Mouse (Mus musculus) granulocyte monocyte progenitor cell, adult 5-6 weeks (primary cell): ENCODE measurements around the gene Nav3. TPM values are rescaled to one million over a fixed set of nuclear protein-coding genes. Genes with fewer than 3 reads are reported as not detected.

Source experiments
- ATAC-seq: replicated peaks from 2 replicates; pipeline ENCODE4 v1.8.0; 2016; ENCODE audit warnings: mild to moderate bottlenecking, moderate TSS enrichment, inconsistent platforms; ENCODE audit not compliant: poor library complexity, severe bottlenecking
- total RNA-seq, 2 experiments: library from RNA; stranded (forward) in 1 of 2; stranded (reverse) in 1 of 2; fragments of 200-712, 200-1000 nt in 1 of 2; fragments of >200 nt in 1 of 2; fragmentation: Nextera tagmentation in 1 of 2; gene quantifications; 2 replicates each; pipeline ENCODE4 v1.2.3; 2014 to 2017

The Nav3 gene
- total RNA-seq, 2 experiments from 2014 or later, result not detected

- no peak for ATAC-seq
These were observed 714.3 kb downstream of the Nav3 start for GRCm38 (mm10) chr10:109741664-109742063.

GRCm38 (mm10) chr10:109740326-109740725 lies 715.7 kb downstream of the Nav3 start:
- ATAC-seq, result no peak

- ATAC-seq, result no peak
These were observed 732.4 kb downstream of the Nav3 start for GRCm38 (mm10) chr10:109723646-109724045.

DNA sequence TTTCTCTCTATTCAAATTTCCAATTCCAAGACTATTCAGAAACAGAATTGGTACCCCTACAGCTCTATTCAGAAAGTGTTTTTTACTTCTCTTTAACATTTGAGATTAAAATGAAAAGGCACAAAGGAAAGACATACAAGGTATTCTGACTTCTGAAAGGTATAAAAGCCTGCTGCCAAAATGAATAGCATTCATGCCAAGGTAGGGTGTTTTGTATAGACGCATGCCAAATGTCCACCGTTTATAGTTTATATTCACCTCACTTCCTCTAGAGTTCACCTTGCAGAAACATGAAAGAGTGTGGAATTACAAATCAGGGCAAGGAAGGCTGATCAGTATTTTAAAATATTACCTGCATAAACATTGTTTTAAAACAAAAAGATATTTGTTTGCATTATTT lies 737.2 kb downstream of the Nav3 start:
- no peak for ATAC-seq

DNA sequence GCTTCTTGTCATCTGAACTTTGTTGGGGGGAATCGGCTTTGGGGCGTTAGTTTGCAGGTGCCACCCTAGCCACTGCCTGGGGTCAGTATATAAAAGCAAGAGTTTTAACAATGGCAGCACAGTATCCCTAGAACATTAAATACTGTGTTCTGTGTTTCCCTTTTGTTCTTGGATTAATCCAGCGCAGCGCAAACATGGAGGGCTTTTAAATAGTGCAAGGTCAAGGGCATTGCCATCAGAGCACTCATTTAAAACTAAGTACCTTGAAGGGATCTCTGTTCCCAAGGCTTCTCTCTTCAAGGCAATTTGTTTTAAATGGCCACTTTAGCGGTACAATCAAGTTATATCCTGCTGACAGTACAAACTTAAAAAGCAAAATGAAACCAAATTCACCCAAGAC lies 737.6 kb downstream of the Nav3 start:
- no peak for ATAC-seq

DNA sequence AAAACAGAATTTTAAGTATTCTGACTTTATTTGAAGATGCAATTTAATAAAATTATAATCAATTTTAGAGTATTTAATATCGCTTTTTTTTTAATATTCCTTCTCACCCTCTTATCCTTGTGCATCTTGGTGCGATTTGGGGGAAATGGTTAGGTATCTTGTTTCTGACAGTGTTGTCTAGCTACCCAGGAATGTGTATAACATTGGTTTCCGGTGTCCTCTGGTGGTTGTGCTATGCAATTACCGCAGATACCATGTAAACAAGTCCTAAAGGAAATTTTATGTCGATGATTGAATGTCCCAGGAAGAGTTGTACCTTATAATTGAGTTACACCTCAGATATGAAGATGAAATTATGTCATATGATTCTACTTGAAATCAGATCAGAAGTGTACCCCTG lies 743.0 kb downstream of the Nav3 start:
- no peak for ATAC-seq

DNA sequence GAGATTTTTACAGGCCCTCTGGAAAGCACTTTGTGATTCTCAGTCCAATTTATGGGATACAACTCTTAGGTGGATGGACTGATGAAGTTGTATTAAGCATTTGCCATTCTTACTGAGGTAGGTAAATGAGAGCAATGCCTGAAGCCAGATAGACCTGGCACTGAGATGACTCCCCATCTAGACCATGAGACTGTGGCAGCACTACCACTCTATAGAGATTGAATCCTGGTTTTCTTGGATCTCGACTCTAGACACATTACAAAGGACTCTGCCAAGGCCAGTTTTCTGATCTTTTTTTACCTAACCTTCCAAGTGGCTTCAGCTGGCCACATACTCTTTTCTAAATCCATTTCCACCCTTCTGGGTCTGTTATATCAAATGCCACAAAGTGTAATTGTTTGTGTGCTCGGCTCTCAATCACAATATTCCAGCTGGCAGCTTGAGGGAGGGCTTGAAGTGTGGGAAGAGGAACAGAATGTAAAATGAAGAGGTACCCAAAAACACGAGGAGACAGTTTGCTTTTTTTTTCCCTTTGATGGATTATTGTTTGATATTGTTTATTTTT lies 756.2 kb downstream of the Nav3 start:
- ATAC-seq, result no peak

- ATAC-seq, result no peak
These were observed 765.4 kb downstream of the Nav3 start for GRCm38 (mm10) chr10:109690564-109690963.

DNA sequence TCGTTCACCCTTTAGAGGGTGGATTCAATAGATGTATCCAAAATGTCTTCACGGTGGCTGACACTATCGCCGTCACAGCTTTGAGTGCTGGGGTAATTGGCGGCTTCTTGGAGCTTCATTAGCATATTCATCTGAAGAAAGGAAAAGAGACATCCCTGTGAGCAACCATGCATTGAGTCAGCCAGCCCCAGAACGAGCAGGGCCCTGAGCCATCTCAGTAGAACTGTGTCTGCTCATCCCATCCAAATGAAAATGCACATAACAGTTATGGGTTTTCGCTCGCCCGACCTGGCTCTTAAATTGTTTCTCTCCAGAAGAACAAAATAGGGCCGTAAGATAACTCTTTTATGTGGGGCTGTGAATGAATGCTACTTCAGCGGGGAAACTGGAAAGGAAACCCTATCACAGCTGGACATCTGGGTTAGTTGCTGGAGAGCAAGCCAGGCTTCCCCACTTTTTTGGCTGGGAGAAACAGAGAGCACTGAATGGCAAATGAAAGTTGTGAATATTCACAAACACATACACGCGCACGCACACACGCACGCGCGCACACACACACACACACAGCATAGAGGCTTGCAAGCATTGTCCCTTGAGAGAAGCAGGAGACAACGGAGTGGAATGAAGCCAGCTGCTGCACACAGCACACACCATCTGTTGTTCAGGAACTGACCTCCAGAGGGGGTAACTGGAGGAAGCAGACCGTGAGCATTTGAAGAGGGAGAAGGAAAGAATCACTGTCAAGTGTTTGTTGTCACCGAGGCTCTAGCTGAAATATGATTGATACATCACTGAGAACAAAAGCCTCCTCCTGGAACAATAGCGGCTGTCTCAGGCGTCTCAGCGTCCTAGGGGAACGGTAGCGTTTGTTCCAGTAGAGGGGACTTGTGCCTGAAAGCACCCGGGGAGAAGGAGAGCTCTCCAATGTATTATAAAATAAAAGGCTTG lies 771.6 kb downstream of the Nav3 start:
- no peak for ATAC-seq

- ATAC-seq, result no peak
These were observed 783.1 kb downstream of the Nav3 start for GRCm38 (mm10) chr10:109672896-109673295.

DNA sequence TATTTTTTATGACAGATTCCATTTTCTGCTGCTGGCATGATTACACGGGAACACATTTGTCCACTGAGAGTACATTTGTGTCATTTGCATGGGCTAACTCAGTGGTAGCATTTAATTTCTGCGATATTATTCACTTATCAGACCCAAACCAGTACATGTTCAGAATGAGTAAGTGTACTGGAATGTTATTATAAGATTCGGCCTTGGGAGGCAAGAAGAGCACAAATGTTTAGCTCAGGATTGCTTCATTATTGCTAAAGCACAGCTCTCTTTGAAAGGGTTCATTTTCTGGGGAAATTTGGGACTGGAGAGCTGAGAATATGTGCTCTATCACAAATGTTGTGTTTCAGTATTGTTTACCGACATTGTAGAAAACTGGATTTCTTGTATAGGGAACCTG lies 788.6 kb downstream of the Nav3 start:
- no peak for ATAC-seq

GRCm38 (mm10) chr10:109664629-109665317 lies 791.2 kb downstream of the Nav3 start:
- peak; percentile 99 for ATAC-seq

DNA sequence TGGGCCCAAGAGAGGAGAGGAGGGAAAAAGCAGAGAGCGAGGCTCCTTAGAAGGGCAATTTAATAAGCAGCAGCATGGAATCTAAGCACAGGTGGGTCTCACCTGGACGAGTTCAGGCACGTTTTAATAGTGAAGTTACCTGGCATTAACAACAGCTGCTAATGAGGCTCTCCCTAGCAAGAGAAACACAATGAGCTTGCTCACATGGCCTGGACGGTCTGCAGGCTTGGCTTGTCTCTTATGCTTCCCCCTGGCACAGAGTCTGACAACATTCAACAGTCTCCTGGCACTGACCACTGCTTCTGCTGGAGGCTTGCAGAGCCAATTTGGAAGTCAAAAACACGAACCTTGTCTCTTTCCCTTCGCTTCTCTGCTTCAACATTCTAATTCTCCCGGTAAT lies 804.5 kb downstream of the Nav3 start:
- no peak for ATAC-seq

GRCm38 (mm10) chr10:109643598-109643997 lies 812.4 kb downstream of the Nav3 start:
- ATAC-seq, result no peak

GRCm38 (mm10) chr10:109641806-109642205 lies 814.2 kb downstream of the Nav3 start:
- no peak for ATAC-seq

DNA sequence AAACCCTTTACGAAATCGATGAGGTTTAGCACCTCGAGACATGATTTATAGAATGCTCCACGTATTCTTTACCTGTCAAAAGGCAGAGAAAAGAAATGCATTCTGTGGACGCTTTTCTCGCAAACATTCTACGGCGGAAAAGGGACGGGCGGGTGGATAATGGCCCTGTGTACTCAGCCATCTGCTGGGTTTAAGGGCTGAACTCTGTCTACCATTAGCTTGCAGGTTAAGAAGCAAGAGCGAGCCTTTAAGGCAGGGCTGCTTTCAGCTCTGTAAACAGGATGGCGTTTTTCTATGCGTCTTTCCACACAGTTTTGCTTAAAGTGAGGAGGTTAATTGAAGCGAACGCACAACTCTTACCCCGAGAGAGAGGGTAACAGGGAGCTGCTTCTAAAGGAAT lies 818.3 kb downstream of the Nav3 start:
- ATAC-seq, result no peak
